Mouse (Mus musculus) thymus, adult 18-20 months (tissue): ENCODE measurements at regions not wholly inside any gene's neighbourhood (a gene's known extent, or its start where the extent isn't known, plus 50 kb on each side); places are given as distances from the start of the nearest gene placed in this dataset.
A peak's percentile ranks its signal among the peaks of the same experiment; 100 is the strongest.

ENCODE experiments used
- DNase-seq, 2 experiments: peaks; one replicate each; pipeline ENCODE4 v3.0.0; 2022; ENCODE audit warnings: mixed read lengths in 2 of 2

GRCm38 (mm10) chr5:75828332-75828731, 149.9 kb downstream of the Kdr start:
- DNase-seq = no peak

- DNase-seq = no peak
Observed at GRCm38 (mm10) chr5:75826283-75827098, 151.8 kb downstream of the Kdr start.

- DNase-seq = no peak
Observed at GRCm38 (mm10) chr5:75825576-75825975, 152.7 kb downstream of the Kdr start.

GRCm38 (mm10) chr5:75824660-75825059, 153.6 kb downstream of the Kdr start:
- no peak for DNase-seq

GRCm38 (mm10) chr5:75823646-75824045, 154.6 kb downstream of the Kdr start:
- DNase-seq = no peak

- DNase-seq = no peak
Observed at GRCm38 (mm10) chr5:75817396-75817795, 160.9 kb downstream of the Kdr start.

- DNase-seq = no peak
Observed at GRCm38 (mm10) chr5:75814393-75814984, 163.8 kb downstream of the Kdr start.

- no peak for DNase-seq
Observed at GRCm38 (mm10) chr5:75812686-75813085, 165.6 kb downstream of the Kdr start.

- no peak for DNase-seq
Observed at GRCm38 (mm10) chr5:75808551-75809332, 169.5 kb downstream of the Kdr start.

- no peak for DNase-seq
Observed at GRCm38 (mm10) chr5:75805011-75805410, 173.2 kb downstream of the Kdr start.

GRCm38 (mm10) chr5:75804340-75804739, 173.9 kb downstream of the Kdr start:
- no peak for DNase-seq

GRCm38 (mm10) chr5:75803012-75803411, 175.2 kb downstream of the Kdr start:
- DNase-seq = no peak

- DNase-seq = no peak
Observed at GRCm38 (mm10) chr5:75800040-75800989, 177.9 kb downstream of the Kdr start.

GRCm38 (mm10) chr5:75799627-75800026, 178.6 kb downstream of the Kdr start:
- no peak for DNase-seq

- no peak for DNase-seq
Observed at GRCm38 (mm10) chr5:75793184-75793583, 185.1 kb downstream of the Kdr start.

GRCm38 (mm10) chr5:75791738-75792137, 186.5 kb downstream of the Kdr start:
- DNase-seq = peak in 1 of 2 experiments; percentile 22

- DNase-seq = no peak
Observed at GRCm38 (mm10) chr5:75788087-75788486, 190.2 kb downstream of the Kdr start.

GRCm38 (mm10) chr5:75786196-75786595, 192.1 kb downstream of the Kdr start:
- no peak for DNase-seq

- no peak for DNase-seq
Observed at GRCm38 (mm10) chr5:75784998-75785593, 193.2 kb downstream of the Kdr start.

- no peak for DNase-seq
Observed at GRCm38 (mm10) chr5:75770592-75770991, 195.9 kb downstream of the Kit start.

GRCm38 (mm10) chr5:75767213-75767612, 192.5 kb downstream of the Kit start:
- no peak for DNase-seq

- DNase-seq = no peak
Observed at GRCm38 (mm10) chr5:75762374-75762773, 187.7 kb downstream of the Kit start.
